Mouse (Mus musculus) ES-Bruce4 (cell line): ENCODE data around the gene Myo1d. TPM values are rescaled to one million over a fixed set of nuclear protein-coding genes. Genes with fewer than 3 reads are reported as not detected.

Source experiments
- H3K27ac ChIP-seq: 2 replicates; pipeline ENCODE4 v1.5.1; 2012; ENCODE audit warnings: low read length, inconsistent platforms; ENCODE audit not compliant: insufficient read depth
- H3K27me3 ChIP-seq: 2 replicates; pipeline ENCODE4 v1.6.1; 2012; ENCODE audit warnings: mild to moderate bottlenecking, low read length, inconsistent platforms; ENCODE audit not compliant: control insufficient read depth, poor library complexity, insufficient read depth, severe bottlenecking
- H3K36me3 ChIP-seq: 2 replicates; pipeline ENCODE4 v1.6.1; 2012; ENCODE audit warnings: inconsistent platforms, mild to moderate bottlenecking, low read length, moderate library complexity; ENCODE audit not compliant: control insufficient read depth, poor library complexity, insufficient read depth, severe bottlenecking
- H3K4me1 ChIP-seq: one replicate; pipeline ENCODE4 v1.8.1; 2011; ENCODE audit warnings: low read length; ENCODE audit not compliant: control insufficient read depth, insufficient read depth
- H3K4me3 ChIP-seq: 2 replicates; pipeline ENCODE4 v1.5.1; 2011; ENCODE audit warnings: low read depth, mild to moderate bottlenecking, low read length
- H3K9ac ChIP-seq: 2 replicates; pipeline ENCODE4 v1.6.1; 2012; ENCODE audit warnings: low read depth, mild to moderate bottlenecking, inconsistent platforms; ENCODE audit not compliant: poor library complexity, severe bottlenecking
- H3K9me3 ChIP-seq: replicated peaks from 2 replicates; pipeline ENCODE4 v1.6.1; 2012; ENCODE audit warnings: mild to moderate bottlenecking, low read length, inconsistent platforms; ENCODE audit not compliant: control insufficient read depth, poor library complexity, insufficient read depth, severe bottlenecking
- CTCF ChIP-seq: IDR thresholded peaks from one replicate; pipeline ENCODE4 v1.8.1; 2011; ENCODE audit warnings: low read depth, low read length
- EP300 ChIP-seq: IDR thresholded peaks from 2 replicates; pipeline ENCODE4 v1.6.1; 2011; ENCODE audit warnings: low read depth, low read length; ENCODE audit not compliant: insufficient read depth
- POLR2A ChIP-seq: IDR thresholded peaks from one replicate; pipeline ENCODE4 v1.8.1; 2011; ENCODE audit warnings: low read length; ENCODE audit not compliant: insufficient read depth
- polyA plus RNA-seq: library from polyadenylated mRNA; stranded (reverse); fragments of >200 nt; gene quantifications from 2 replicates; pipeline ENCODE4 v1.2.4, GENCODE M21; 2011; ENCODE audit warnings: low read depth; ENCODE audit not compliant: missing spikeins, insufficient read depth, insufficient read length

The Myo1d gene
- polyA plus RNA-seq, 1 experiment: 6.6 TPM

DNA sequence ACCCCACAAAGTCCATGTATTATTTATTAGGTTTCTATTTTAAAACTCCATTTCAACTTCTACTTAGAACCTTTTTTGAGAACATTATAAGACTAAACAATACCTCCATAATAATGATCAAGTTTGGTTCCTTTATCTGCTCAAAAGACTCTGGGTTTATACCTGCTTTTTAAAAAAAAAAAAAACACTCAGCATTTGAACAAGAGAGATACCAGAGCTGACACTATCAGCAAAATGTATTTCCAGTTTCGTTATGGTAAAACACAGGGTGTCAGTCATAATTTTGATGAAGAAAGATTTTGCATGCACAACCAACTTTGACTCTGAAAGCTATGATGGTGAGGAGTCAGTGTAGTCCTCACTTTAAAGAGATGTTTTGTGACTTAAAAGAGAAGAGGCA is 28.7 kb downstream of the Myo1d start:
- no peak overlapping the region for H3K27ac ChIP-seq
- H3K9ac ChIP-seq: no peak overlapping the region
- H3K36me3 ChIP-seq: no peaks in the 10 kb centered on the region
- TF ChIP-seq CTCF: no peak
- TF ChIP-seq POLR2A: no peak
- TF ChIP-seq EP300: no peak
- H3K9me3 ChIP-seq: no peaks in the 10 kb centered on the region
- H3K27me3 ChIP-seq: no peaks in the 10 kb centered on the region
- no peaks in the 10 kb centered on the region for H3K4me1 ChIP-seq
- no peak overlapping the region for H3K4me3 ChIP-seq

DNA sequence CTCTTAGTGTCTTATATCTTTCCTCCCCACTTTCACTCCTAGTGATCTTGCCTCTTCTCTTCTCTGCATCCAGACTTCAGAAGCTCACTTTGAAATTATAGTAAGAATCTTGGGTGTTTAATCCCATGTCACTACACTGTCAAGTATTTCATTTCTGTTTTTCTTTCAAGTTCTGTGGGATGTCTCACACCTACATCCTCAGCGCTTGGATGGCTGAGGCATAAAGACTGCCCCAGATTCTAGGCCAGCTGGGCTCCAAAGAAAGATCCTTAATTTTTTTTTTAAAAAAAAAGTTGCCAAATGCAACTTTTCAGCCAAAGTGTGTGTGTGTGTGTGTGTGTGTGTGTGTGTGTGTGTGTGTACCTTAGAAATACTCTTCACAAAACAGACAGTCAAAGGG is 30.6 kb downstream of the Myo1d start:
- no peak overlapping the region for H3K4me3 ChIP-seq
- H3K36me3 ChIP-seq: no peaks in the 10 kb centered on the region
- no peaks in the 10 kb centered on the region for H3K27me3 ChIP-seq
- no peaks in the 10 kb centered on the region for H3K9me3 ChIP-seq
- H3K4me1 ChIP-seq: no peaks in the 10 kb centered on the region
- no peak overlapping the region for H3K9ac ChIP-seq
- TF ChIP-seq EP300 (no peak), POLR2A (no peak), CTCF (no peak)
- H3K27ac ChIP-seq: no peak overlapping the region

DNA sequence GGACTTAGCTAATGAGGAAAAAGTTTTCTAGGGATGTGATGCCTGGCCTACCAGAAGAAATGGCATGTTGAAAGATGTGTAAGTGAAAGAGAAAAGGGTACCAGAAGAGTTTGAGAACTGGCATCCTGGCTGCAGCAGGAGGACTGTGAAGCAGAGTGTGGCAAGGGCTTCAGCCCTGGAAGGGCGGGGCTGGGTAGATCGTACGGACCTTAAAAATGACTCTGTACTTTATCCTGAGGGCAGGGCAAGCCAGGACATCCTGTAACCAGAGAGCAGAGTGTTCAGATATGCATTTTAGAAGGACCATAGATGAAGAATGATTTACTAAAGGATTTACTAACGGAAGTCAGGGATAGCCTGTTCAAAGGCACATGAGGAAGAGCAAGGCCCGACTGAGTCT is 34.4 kb downstream of the Myo1d start:
- TF ChIP-seq POLR2A: no peak
- TF ChIP-seq CTCF: no peak

DNA sequence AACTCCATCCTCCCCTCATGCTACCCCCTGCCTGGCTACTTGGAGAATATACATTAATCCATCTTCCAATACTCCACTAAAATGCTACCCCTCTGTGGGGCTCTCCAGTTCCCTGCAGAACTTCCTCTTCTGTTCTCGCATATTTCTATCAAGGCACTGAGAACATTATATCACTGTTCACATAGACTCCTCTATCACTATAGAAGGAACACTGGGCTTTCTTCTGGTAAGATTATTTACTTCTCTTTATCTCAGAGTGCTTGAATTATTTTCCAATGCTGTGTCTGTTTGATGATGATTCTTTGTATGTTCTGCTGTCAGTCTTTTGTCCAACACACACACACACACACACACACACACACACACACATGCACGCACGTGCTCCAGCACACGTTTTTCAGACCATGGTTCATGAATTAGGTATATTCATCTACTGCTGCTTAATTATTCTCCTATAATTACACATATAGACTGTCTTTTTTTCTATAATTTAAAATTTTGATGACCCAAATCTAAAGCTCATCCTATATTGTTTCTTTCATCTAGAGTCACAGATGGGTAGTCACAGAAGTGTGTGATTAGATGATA is 35.9 kb downstream of the Myo1d start:
- Histone ChIP-seq H3K36me3 (no peaks in the 10 kb centered on the region), H3K9me3 (no peaks in the 10 kb centered on the region), H3K4me3 (no peak overlapping the region), H3K27ac (no peak overlapping the region), H3K4me1 (no peaks in the 10 kb centered on the region), H3K27me3 (no peaks in the 10 kb centered on the region), H3K9ac (no peak overlapping the region)
- TF ChIP-seq POLR2A (no peak), CTCF (no peak), EP300 (no peak)

More for the DNA sequence above, 34.4 kb downstream of the Myo1d start:
- H3K9me3 ChIP-seq: no peaks in the 10 kb centered on the region
- H3K4me3 ChIP-seq: no peak overlapping the region
- H3K36me3 ChIP-seq: no peaks in the 10 kb centered on the region
- H3K27me3 ChIP-seq: no peaks in the 10 kb centered on the region
- no peak overlapping the region for H3K9ac ChIP-seq
- no peaks in the 10 kb centered on the region for H3K4me1 ChIP-seq
- H3K27ac ChIP-seq: no peak overlapping the region

DNA sequence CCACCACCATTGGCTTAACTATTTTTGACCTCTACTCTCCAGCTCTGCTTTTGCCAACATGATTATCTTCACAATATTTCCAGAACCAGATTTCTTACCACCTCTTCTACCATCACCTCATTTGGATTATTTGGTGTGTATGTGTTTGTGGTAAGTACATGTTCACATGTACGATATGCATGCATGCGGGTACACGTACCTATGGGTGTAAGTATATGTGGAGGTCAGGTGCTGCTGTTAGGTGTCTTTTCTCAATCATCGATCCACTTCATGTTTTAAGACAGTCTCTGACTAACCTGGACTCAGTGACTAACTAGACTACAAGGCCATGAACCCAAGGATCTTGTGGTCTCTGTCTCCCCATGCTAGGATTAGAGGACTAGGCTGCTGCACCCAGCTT is 37.4 kb downstream of the Myo1d start:
- no peaks in the 10 kb centered on the region for H3K4me1 ChIP-seq
- no peak overlapping the region for H3K4me3 ChIP-seq
- H3K27ac ChIP-seq: no peak overlapping the region
- H3K27me3 ChIP-seq: no peaks in the 10 kb centered on the region
- no peak overlapping the region for H3K9ac ChIP-seq
- no peaks in the 10 kb centered on the region for H3K36me3 ChIP-seq
- no peaks in the 10 kb centered on the region for H3K9me3 ChIP-seq
- TF ChIP-seq CTCF: no peak
- TF ChIP-seq POLR2A: no peak
- no peak for TF ChIP-seq EP300

DNA sequence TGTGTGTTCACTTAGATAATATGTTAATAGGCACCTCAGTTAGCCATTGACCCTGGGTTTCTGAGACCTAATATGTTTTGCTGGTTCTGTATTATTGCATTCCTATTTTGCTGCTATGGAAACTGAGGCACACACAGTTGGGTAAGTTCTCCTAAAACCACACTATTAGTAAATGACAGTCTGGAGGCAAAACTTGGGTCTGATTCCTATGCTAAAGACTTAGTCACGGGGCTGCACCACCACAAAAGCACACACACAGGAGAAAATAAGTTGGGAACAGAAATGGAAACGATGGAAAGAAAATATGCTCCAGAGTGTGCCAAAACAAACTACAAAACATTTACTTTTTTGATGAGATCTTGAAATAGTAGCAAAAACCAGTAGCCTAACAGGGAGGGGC is 45.1 kb downstream of the Myo1d start:
- no peak overlapping the region for H3K27ac ChIP-seq
- no peaks in the 10 kb centered on the region for H3K9me3 ChIP-seq
- no peaks in the 10 kb centered on the region for H3K36me3 ChIP-seq
- no peaks in the 10 kb centered on the region for H3K27me3 ChIP-seq
- no peaks in the 10 kb centered on the region for H3K4me1 ChIP-seq
- H3K9ac ChIP-seq: no peak overlapping the region
- H3K4me3 ChIP-seq: no peak overlapping the region
- no peak for TF ChIP-seq EP300
- no peak for TF ChIP-seq POLR2A
- TF ChIP-seq CTCF: no peak
